Mouse (Mus musculus) testis, adult 2 months (tissue): ENCODE results near the gene Cd3g. TPM values are rescaled to one million over a fixed set of nuclear protein-coding genes. Genes with fewer than 3 reads are reported as not detected.

Experiments
- H3K27ac ChIP-seq: fragments of 200-500 bp; 2 replicates; pipeline ENCODE4 v1.5.1; 2012; ENCODE audit warnings: low read depth, low read length; ENCODE audit not compliant: control insufficient read depth, insufficient read depth
- H3K27me3 ChIP-seq: fragments of 200-500 bp; 2 replicates; pipeline ENCODE4 v1.6.1; 2012; ENCODE audit warnings: mild to moderate bottlenecking, low read length, moderate library complexity; ENCODE audit not compliant: control insufficient read depth, insufficient read depth
- H3K36me3 ChIP-seq: fragments of 200-500 bp; 2 replicates; pipeline ENCODE4 v1.6.1; 2012; ENCODE audit warnings: mild to moderate bottlenecking, low read length; ENCODE audit not compliant: control insufficient read depth, insufficient read depth
- H3K4me1 ChIP-seq: fragments of 200-500 bp; 2 replicates; pipeline ENCODE4 v1.6.1; 2012; ENCODE audit warnings: low read length; ENCODE audit not compliant: control insufficient read depth, insufficient read depth
- H3K4me3 ChIP-seq: fragments of 200-500 bp; 2 replicates; pipeline ENCODE4 v1.5.1; 2012; ENCODE audit warnings: low read depth, mild to moderate bottlenecking, low read length, moderate library complexity, mixed read lengths; ENCODE audit not compliant: control insufficient read depth
- CTCF ChIP-seq: fragments of 200-500 bp; IDR thresholded peaks from 2 replicates; pipeline ENCODE4 v1.5.1; 2012; ENCODE audit warnings: low read depth, mild to moderate bottlenecking, inconsistent platforms, low read length, moderate library complexity; ENCODE audit not compliant: control insufficient read depth, insufficient read depth, insufficient replicate concordance
- POLR2A ChIP-seq: fragments of 200-500 bp; IDR thresholded peaks from 2 replicates; pipeline ENCODE4 v1.6.1; 2012; ENCODE audit warnings: low read depth, mild to moderate bottlenecking, inconsistent platforms, low read length, moderate library complexity; ENCODE audit not compliant: control insufficient read depth
- polyA plus RNA-seq: library from polyadenylated mRNA; depleted of rRNA; stranded (reverse); fragments of >200 nt; gene quantifications from 2 replicates; pipeline ENCODE4 v1.2.3, GENCODE M21; 2012; rRNA removed

The Cd3g gene
- polyA plus RNA-seq, 1 experiment = not detected

DNA sequence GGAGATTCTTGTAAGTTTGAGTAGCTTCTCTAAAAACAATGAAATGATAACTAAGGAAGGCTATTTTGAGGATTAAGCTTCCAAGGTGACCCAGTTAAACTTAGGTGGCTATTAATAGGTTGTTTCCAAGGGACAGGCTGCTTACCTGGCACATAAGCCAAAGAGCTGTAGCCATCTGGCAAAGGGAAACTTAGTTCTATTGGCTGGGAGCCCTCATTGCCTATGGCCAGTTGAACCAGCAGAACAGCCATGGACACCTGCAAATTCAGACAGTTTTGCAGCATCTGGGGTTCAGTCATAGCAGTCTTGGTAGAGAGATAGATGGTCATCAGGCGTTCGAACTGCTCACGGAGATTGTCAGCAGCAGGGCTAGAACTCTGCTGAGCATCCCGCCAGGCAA lies 37.8 kb downstream of the Cd3g start:
- Histone ChIP-seq H3K4me3 (no peak overlapping the region), H3K36me3 (peaks cover 4% of the 10 kb centered on the region), H3K27me3 (no peaks in the 10 kb centered on the region), H3K4me1 (no peaks in the 10 kb centered on the region), H3K27ac (no peak overlapping the region)
- TF ChIP-seq POLR2A = no peak
- no peak for TF ChIP-seq CTCF

DNA sequence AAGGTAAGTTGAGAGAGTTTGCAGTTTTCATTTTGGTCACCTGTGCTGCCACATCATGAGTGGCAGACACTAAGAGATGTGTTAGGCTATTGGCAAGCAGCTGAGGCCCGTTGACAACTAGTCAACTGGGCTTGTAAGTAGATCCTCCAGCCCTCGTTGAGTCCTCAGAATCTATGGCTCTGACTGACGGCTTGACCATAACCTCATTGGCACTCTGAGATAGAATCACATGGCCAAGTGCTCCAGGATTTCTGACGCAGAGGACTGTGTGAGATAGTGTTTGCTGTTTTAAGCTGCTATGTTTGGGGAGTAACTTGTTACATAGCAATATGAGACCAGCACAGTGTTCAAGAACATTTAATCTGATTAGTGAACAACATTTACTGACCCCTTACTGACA lies 38.5 kb downstream of the Cd3g start:
- Histone ChIP-seq H3K36me3 (peaks cover 4% of the 10 kb centered on the region), H3K27ac (no peak overlapping the region), H3K27me3 (no peaks in the 10 kb centered on the region), H3K4me3 (no peak overlapping the region), H3K4me1 (no peaks in the 10 kb centered on the region)
- TF ChIP-seq POLR2A (no peak), CTCF (no peak)

DNA sequence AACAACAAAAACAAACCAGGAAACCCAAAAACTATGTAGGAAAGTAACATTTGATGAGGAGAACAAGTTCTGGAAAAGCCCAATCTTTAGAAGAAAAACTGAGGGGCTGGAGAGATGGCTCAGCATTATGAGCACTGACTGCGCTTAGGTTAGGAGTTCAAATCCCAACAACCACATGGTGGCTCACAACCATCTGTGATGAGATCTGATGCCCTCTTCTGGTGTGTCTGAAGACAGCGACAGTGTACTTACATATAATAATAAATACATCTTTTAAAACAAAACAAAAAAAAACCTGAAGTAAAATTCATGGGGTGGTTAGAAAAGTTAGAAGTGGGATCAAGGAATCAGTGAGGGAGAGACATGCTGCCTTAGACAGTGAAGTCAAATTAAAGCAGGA lies 58.7 kb downstream of the Cd3g start:
- Histone ChIP-seq H3K27me3 (no peaks in the 10 kb centered on the region), H3K36me3 (no peaks in the 10 kb centered on the region), H3K4me3 (no peak overlapping the region; the same call in 1 of the 2 replicates), H3K4me1 (no peaks in the 10 kb centered on the region; the same call in 1 of the 2 replicates), H3K27ac (no peak overlapping the region)
- TF ChIP-seq POLR2A = no peak
- no peak for TF ChIP-seq CTCF

DNA sequence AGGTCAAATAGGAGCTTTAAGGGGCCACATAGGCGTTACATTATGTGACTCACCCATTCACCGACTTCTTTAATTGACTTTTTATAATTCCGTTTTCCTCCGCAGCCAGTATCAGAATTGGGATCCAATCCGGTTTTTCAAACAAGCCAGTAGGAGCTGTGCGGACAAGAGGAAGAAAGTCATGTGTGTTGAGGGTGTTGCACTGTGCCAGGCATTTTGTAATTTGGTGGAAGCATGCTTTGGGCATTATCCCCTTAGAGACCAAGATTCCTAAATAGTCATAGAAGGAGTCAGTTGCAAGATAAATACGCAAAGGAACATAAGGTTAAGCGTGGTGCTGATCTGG lies 59.1 kb downstream of the Cd3g start:
- Histone ChIP-seq H3K36me3 (no peaks in the 10 kb centered on the region), H3K27ac (peak overlapping the region; percentile 95), H3K4me1 (no peaks in the 10 kb centered on the region; the same call in 1 of the 2 replicates), H3K4me3 (peak overlapping the region; percentile 100), H3K27me3 (no peaks in the 10 kb centered on the region)
- TF ChIP-seq CTCF (no peak), POLR2A (no peak)

DNA sequence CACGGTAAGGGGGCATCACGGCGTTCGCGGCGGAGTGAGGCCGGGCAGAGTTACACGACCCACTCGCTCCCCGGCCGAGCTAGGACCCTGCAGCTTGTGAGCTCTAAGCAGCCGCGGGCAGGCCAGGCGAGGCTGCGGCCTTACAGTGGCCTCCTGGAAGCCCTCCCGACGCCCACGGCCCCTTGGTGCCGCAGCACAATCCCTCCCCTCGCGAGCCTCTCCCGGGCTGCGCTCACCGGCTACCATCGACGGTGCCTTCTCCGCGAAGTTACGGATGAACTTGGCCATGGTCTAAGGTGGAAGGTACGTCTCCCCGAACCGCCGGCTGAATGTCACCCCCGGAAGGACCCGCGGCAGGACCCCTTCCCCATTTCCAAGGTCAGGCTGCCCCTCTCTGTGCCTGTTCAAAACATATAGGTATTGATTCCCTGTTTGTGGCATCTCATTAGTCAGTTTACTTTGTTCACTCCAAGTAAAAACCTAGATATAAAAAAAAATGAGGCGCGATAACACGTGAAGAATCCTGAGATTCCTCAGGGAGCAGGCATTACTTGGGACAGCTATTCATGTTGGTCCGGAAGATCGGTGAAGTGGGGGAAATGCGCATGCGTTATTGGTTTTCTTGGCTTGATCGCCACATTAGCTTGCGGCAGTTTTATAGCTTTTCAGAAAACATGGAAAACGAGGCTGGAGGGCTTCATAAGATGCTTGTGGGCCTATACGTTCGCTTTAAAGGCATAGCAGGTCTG lies 59.7 kb downstream of the Cd3g start, which contains the start of gene Atp5l:
Gene Atp5l (minus strand): TSS at position 369 of the 749 bp plus-strand sequence.
- TF ChIP-seq CTCF (no peak), POLR2A (peak; percentile 79)
- peak within 1 kb of the TSS; percentile 95 for H3K27ac ChIP-seq
- no peaks in the 10 kb centered on the region for H3K27me3 ChIP-seq
- no peaks in the 10 kb centered on the region for H3K36me3 ChIP-seq
- no peaks in the 10 kb centered on the region; the same call in 1 of the 2 replicates for H3K4me1 ChIP-seq
- H3K4me3 ChIP-seq = peak within 1 kb of the TSS; percentile 100

DNA sequence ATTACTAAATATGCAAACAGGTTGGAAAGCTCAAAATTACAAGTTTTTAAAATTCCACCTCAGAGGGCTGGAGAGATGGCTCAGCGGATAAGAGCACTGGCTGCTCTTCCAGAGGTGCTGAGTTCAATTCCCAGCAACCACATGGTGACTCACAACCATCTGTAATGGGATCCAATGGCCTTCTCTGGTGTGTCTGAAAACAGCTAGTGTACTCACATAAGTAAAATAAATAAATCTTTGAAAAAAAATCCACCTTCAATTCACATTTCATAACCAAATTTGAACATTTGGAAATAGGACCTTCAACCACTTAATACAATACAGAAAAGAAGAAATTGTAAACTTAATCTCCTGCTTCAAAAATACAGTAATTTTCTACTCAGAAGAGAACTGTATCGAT lies 60.6 kb downstream of the Cd3g start:
- no peak for TF ChIP-seq CTCF
- no peaks in the 10 kb centered on the region for H3K27me3 ChIP-seq
- H3K4me1 ChIP-seq = no peaks in the 10 kb centered on the region; the same call in 1 of the 2 replicates
- H3K36me3 ChIP-seq = no peaks in the 10 kb centered on the region
- peak overlapping the region; percentile 100 for H3K4me3 ChIP-seq
- H3K27ac ChIP-seq = no peak overlapping the region

Other genes with a start within 250 kb of the Cd3g start
- gene Phldb1, start 245.2 kb downstream of the Cd3g start, polyA plus RNA-seq = 3.8 and 4.8 TPM in 2 replicates
- 22.0 and 28.5 TPM in 2 replicates for gene Arcn1, start 212.6 kb downstream of the Cd3g start, polyA plus RNA-seq
- 199 and 203 TPM in 2 replicates for gene Ift46, start 212.5 kb downstream of the Cd3g start, polyA plus RNA-seq
- 3.0 and 3.1 TPM in 2 replicates for gene Tmem25, start 181.1 kb downstream of the Cd3g start, polyA plus RNA-seq
- gene Ttc36, start 177.4 kb downstream of the Cd3g start, polyA plus RNA-seq = 0.32 and 0.99 TPM in 2 replicates
- 3.4 and 4.9 TPM in 2 replicates for gene Kmt2a, start 99.1 kb downstream of the Cd3g start, polyA plus RNA-seq
- gene Atp5l, start 59.7 kb downstream of the Cd3g start, polyA plus RNA-seq = 134 and 141 TPM in 2 replicates
- 11.5 and 16.6 TPM in 2 replicates for gene Ube4a, start 14.8 kb downstream of the Cd3g start, polyA plus RNA-seq
- gene Cd3d, start 1.4 kb upstream of the Cd3g start, polyA plus RNA-seq = 49.4 and 55.3 TPM in 2 replicates
- gene Cd3e, start 29.2 kb upstream of the Cd3g start, polyA plus RNA-seq = 0.07 and 0.43 TPM in 2 replicates
- 0.65 and 1.7 TPM in 2 replicates for gene Mpzl2, start 59.4 kb upstream of the Cd3g start, polyA plus RNA-seq
- 0.58 and 0.67 TPM in 2 replicates for gene Mpzl3, start 74.8 kb upstream of the Cd3g start, polyA plus RNA-seq
- gene Jaml, start 98.8 kb upstream of the Cd3g start, polyA plus RNA-seq = not detected in 2 replicates
- 0.31 and 0.48 TPM in 2 replicates for gene Scn2b, start 137.4 kb upstream of the Cd3g start, polyA plus RNA-seq
- gene Scn4b, start 158.0 kb upstream of the Cd3g start, polyA plus RNA-seq = 0.02 and 0.04 TPM in 2 replicates
- gene BC049352, start 201.6 kb upstream of the Cd3g start, polyA plus RNA-seq = 0.38 and 0.69 TPM in 2 replicates
- gene Tmprss4, start 223.7 kb upstream of the Cd3g start, polyA plus RNA-seq = 0.06 and 0.22 TPM in 2 replicates